Mouse (Mus musculus) hindbrain, embryonic 12.5 days (tissue): ENCODE results near the gene Gper1. TPM values are rescaled to one million over a fixed set of nuclear protein-coding genes. Genes with fewer than 3 reads are reported as not detected.

Experiments used
- ATAC-seq: fragments of 200-750 bp; cut with Nextera tagmentation; 2 replicates; pipeline ENCODE4 v1.8.0; 2017; ENCODE audit warnings: moderate TSS enrichment; ENCODE audit not compliant: low FRiP score
- H3K27ac ChIP-seq: fragments of 300-500 bp; sonication (generic); 2 replicates; pipeline ENCODE4 v1.5.1; 2016; ENCODE audit warnings: mild to moderate bottlenecking
- H3K27me3 ChIP-seq: fragments of 300-500 bp; sonication (generic); 2 replicates; pipeline ENCODE4 v1.6.1; 2016; ENCODE audit warnings: mild to moderate bottlenecking
- H3K36me3 ChIP-seq: fragments of 300-500 bp; sonication (generic); 2 replicates; pipeline ENCODE4 v1.6.1; 2016; ENCODE audit warnings: mild to moderate bottlenecking
- H3K4me1 ChIP-seq: fragments of 300-500 bp; sonication (generic); 2 replicates; pipeline ENCODE4 v1.6.1; 2016
- H3K4me2 ChIP-seq: fragments of 300-500 bp; sonication (generic); replicated peaks from 2 replicates; pipeline ENCODE4 v1.6.1; 2016; ENCODE audit warnings: mild to moderate bottlenecking
- H3K4me3 ChIP-seq: fragments of 300-500 bp; sonication (generic); 2 replicates; pipeline ENCODE4 v1.5.1; 2016; ENCODE audit warnings: mild to moderate bottlenecking
- H3K9ac ChIP-seq: fragments of 300-500 bp; sonication (generic); 2 replicates; pipeline ENCODE4 v1.6.1; 2016; ENCODE audit warnings: mild to moderate bottlenecking, moderate library complexity
- H3K9me3 ChIP-seq: fragments of 300-500 bp; sonication (generic); replicated peaks from 2 replicates; pipeline ENCODE4 v1.6.1; 2016; ENCODE audit warnings: mild to moderate bottlenecking
- WGBS: fragments of 180-500 bp; shearing (Covaris S2); methylation state at CpG from one replicate; pipeline ENCODE4 v1.1.7; 2016; 5-methylcytosine and 5-hydroxymethylcytosine counted together
- polyA plus RNA-seq: library from polyadenylated mRNA; unstranded; fragments of >200 nt; fragmentation: Nextera tagmentation; extraction: Ambion mirVana; gene quantifications from 2 replicates; pipeline ENCODE4 v1.2.1, GENCODE M21; 2016

Gene Gper1
- polyA plus RNA-seq, 1 experiment from 2014 or later, result 5.0 TPM

- H3K4me3 ChIP-seq, result no peak overlapping the region
- H3K27ac ChIP-seq, result no peak overlapping the region
- 82% methylated on average over 16 of the region's 16 CpGs for WGBS
- peaks cover 25% of the 10 kb centered on the region for H3K4me1 ChIP-seq
- no peak overlapping the region for H3K9ac ChIP-seq
- no peaks in the 10 kb centered on the region for H3K27me3 ChIP-seq
- H3K9me3 ChIP-seq, result no peaks in the 10 kb centered on the region
- no peaks in the 10 kb centered on the region for H3K36me3 ChIP-seq
- ATAC-seq, result no peak
- H3K4me2 ChIP-seq, result no peak overlapping the region
Measured at GRCm38 (mm10) chr5:139393197-139393588, 29.8 kb upstream of the Gper1 start.

- peaks cover 14% of the 10 kb centered on the region for H3K4me1 ChIP-seq
- H3K9me3 ChIP-seq, result no peaks in the 10 kb centered on the region
- H3K27me3 ChIP-seq, result no peaks in the 10 kb centered on the region
- H3K27ac ChIP-seq, result no peak overlapping the region
- 68% methylated on average over 7 of the region's 7 CpGs for WGBS
- no peak overlapping the region for H3K4me3 ChIP-seq
- no peaks in the 10 kb centered on the region for H3K36me3 ChIP-seq
- H3K4me2 ChIP-seq, result no peak overlapping the region
- ATAC-seq, result no peak
- H3K9ac ChIP-seq, result no peak overlapping the region
Measured at GRCm38 (mm10) chr5:139394399-139394798, 28.6 kb upstream of the Gper1 start.

- WGBS, result 93% methylated on average over 4 of the region's 4 CpGs
- 0 out of 2 replicates have a peak, but pooled peaks cover 8% of the 10 kb centered on the region for H3K4me1 ChIP-seq
- H3K4me2 ChIP-seq, result no peak overlapping the region
- no peak overlapping the region for H3K9ac ChIP-seq
- H3K27me3 ChIP-seq, result no peaks in the 10 kb centered on the region
- H3K27ac ChIP-seq, result no peak overlapping the region
- no peak for ATAC-seq
- H3K9me3 ChIP-seq, result no peaks in the 10 kb centered on the region
- H3K4me3 ChIP-seq, result no peak overlapping the region
- H3K36me3 ChIP-seq, result no peaks in the 10 kb centered on the region
Measured at GRCm38 (mm10) chr5:139395528-139395927, 27.4 kb upstream of the Gper1 start.

GRCm38 (mm10) chr5:139397359-139397916 is 25.5 kb upstream of the Gper1 start:
- WGBS, result 90% methylated on average over 4 of the region's 4 CpGs
- Histone ChIP-seq H3K27ac (no peak overlapping the region), H3K9me3 (no peaks in the 10 kb centered on the region), H3K4me2 (no peak overlapping the region), H3K4me3 (no peak overlapping the region), H3K4me1 (0 out of 2 replicates have a peak, but pooled peaks cover 3% of the 10 kb centered on the region), H3K9ac (no peak overlapping the region), H3K27me3 (no peaks in the 10 kb centered on the region), H3K36me3 (no peaks in the 10 kb centered on the region)
- no peak for ATAC-seq

GRCm38 (mm10) chr5:139397959-139398753 is 24.8 kb upstream of the Gper1 start:
- Histone ChIP-seq H3K27me3 (no peaks in the 10 kb centered on the region), H3K36me3 (no peaks in the 10 kb centered on the region), H3K9me3 (no peaks in the 10 kb centered on the region), H3K4me2 (no peak overlapping the region), H3K27ac (no peak overlapping the region), H3K4me3 (no peak overlapping the region), H3K4me1 (0 out of 2 replicates have a peak, but pooled peaks cover 3% of the 10 kb centered on the region), H3K9ac (no peak overlapping the region)
- 43% methylated on average over 5 of the region's 5 CpGs for WGBS
- ATAC-seq, result no peak

GRCm38 (mm10) chr5:139398786-139399185 is 24.2 kb upstream of the Gper1 start:
- Histone ChIP-seq H3K4me2 (no peak overlapping the region), H3K36me3 (no peaks in the 10 kb centered on the region), H3K4me1 (peaks cover 2% of the 10 kb centered on the region), H3K27me3 (no peaks in the 10 kb centered on the region), H3K27ac (no peak overlapping the region), H3K4me3 (no peak overlapping the region), H3K9me3 (no peaks in the 10 kb centered on the region), H3K9ac (no peak overlapping the region)
- 84% methylated on average over 5 of the region's 5 CpGs for WGBS
- ATAC-seq, result no peak

GRCm38 (mm10) chr5:139399991-139400390 is 23.0 kb upstream of the Gper1 start:
- Histone ChIP-seq H3K36me3 (no peaks in the 10 kb centered on the region), H3K9ac (no peak overlapping the region), H3K27me3 (no peaks in the 10 kb centered on the region), H3K9me3 (no peaks in the 10 kb centered on the region), H3K4me3 (no peak overlapping the region), H3K27ac (no peak overlapping the region), H3K4me2 (no peak overlapping the region), H3K4me1 (peaks cover 4% of the 10 kb centered on the region)
- ATAC-seq, result no peak
- 92% methylated on average over 14 of the region's 14 CpGs for WGBS

GRCm38 (mm10) chr5:139402106-139402505 is 20.8 kb upstream of the Gper1 start:
- H3K9me3 ChIP-seq, result no peaks in the 10 kb centered on the region
- WGBS, result 92% methylated on average over 2 of the region's 2 CpGs
- H3K4me1 ChIP-seq, result peaks cover 14% of the 10 kb centered on the region
- no peak overlapping the region for H3K4me2 ChIP-seq
- no peak overlapping the region for H3K27ac ChIP-seq
- H3K4me3 ChIP-seq, result no peak overlapping the region
- no peak overlapping the region for H3K9ac ChIP-seq
- H3K27me3 ChIP-seq, result no peaks in the 10 kb centered on the region
- no peaks in the 10 kb centered on the region for H3K36me3 ChIP-seq
- ATAC-seq, result no peak

- 84% methylated on average over 8 of the region's 8 CpGs for WGBS
Measured at GRCm38 (mm10) chr5:139403692-139404260, 19.2 kb upstream of the Gper1 start.

GRCm38 (mm10) chr5:139404801-139405401 is 18.1 kb upstream of the Gper1 start, which contains the start of gene C130050O18Rik:
C130050O18Rik (plus strand) TSS chr5:139405280.
- no peak for ATAC-seq
- H3K4me1 ChIP-seq, result peaks cover 19% of the 10 kb centered on the region

More at GRCm38 (mm10) chr5:139403692-139404260, 19.2 kb upstream of the Gper1 start:
- ATAC-seq, result no peak
- H3K27me3 ChIP-seq, result no peaks in the 10 kb centered on the region
- H3K4me1 ChIP-seq, result peaks cover 19% of the 10 kb centered on the region
- H3K36me3 ChIP-seq, result no peaks in the 10 kb centered on the region
- no peak overlapping the region for H3K4me2 ChIP-seq
- no peak overlapping the region for H3K27ac ChIP-seq
- no peak overlapping the region for H3K9ac ChIP-seq
- H3K9me3 ChIP-seq, result no peaks in the 10 kb centered on the region
- H3K4me3 ChIP-seq, result no peak overlapping the region

GRCm38 (mm10) chr5:139405478-139405877 is 17.5 kb upstream of the Gper1 start:
- 76% methylated on average over 7 of the region's 7 CpGs for WGBS
- H3K27ac ChIP-seq, result peak overlapping the region; percentile 44
- peak overlapping the region; percentile 6; the same call in 1 of the 2 replicates for H3K9ac ChIP-seq

More at GRCm38 (mm10) chr5:139404801-139405401, 18.1 kb upstream of the Gper1 start, which contains the start of gene C130050O18Rik:
- Histone ChIP-seq H3K9ac (peak within 1 kb of the TSS; percentile 6; the same call in 1 of the 2 replicates), H3K27ac (peak within 1 kb of the TSS; percentile 44), H3K9me3 (no peaks in the 10 kb centered on the region), H3K27me3 (no peaks in the 10 kb centered on the region), H3K36me3 (no peaks in the 10 kb centered on the region), H3K4me2 (no peak within 1 kb of the TSS), H3K4me3 (no peak within 1 kb of the TSS)
- WGBS, result 75% methylated on average over 6 of the region's 6 CpGs

GRCm38 (mm10) chr5:139405953-139406352 is 17.0 kb upstream of the Gper1 start:
- H3K4me2 ChIP-seq, result no peak overlapping the region
- 88% methylated on average over 3 of the region's 3 CpGs for WGBS

More at GRCm38 (mm10) chr5:139405478-139405877, 17.5 kb upstream of the Gper1 start:
- no peaks in the 10 kb centered on the region for H3K27me3 ChIP-seq
- H3K9me3 ChIP-seq, result no peaks in the 10 kb centered on the region
- no peak overlapping the region for H3K4me2 ChIP-seq
- no peak overlapping the region for H3K4me3 ChIP-seq
- ATAC-seq, result no peak
- H3K4me1 ChIP-seq, result peaks cover 19% of the 10 kb centered on the region
- H3K36me3 ChIP-seq, result no peaks in the 10 kb centered on the region

More at GRCm38 (mm10) chr5:139405953-139406352, 17.0 kb upstream of the Gper1 start:
- Histone ChIP-seq H3K4me1 (peaks cover 19% of the 10 kb centered on the region), H3K36me3 (no peaks in the 10 kb centered on the region), H3K9ac (no peak overlapping the region), H3K27ac (peak overlapping the region; percentile 44), H3K9me3 (no peaks in the 10 kb centered on the region), H3K4me3 (no peak overlapping the region), H3K27me3 (no peaks in the 10 kb centered on the region)
- ATAC-seq, result no peak
